15 mouse cellular contexts compared by ENCODE assay signal in genomic region chr9:71365177-71365738, GRCm38 (mm10).
A peak's percentile ranks its signal among the peaks of the same experiment; 100 is the strongest.
DNase-seq lines count a peak whose midpoint lies in the region; ATAC-seq and TF ChIP-seq lines count a peak whose summit lies in the region.
"Had no signal": no experiment of that assay in that cellular context is flagged by ENCODE, and none has a peak within 500 bp of the region (broad histone marks: within the 10 kb centered on the region; RNA-seq: fewer than 3 reads in every experiment).

No protein-coding gene starts in this region.

- no peak overlapping the region for H3K4me2 ChIP-seq in heart, embryonic 11.5 days
- no peak overlapping the region for H3K4me2 ChIP-seq in lung, embryonic 14.5 days
- H3K4me2 ChIP-seq in forebrain, embryonic 11.5 days (ENCODE audit: low read depth, low read length, severe bottlenecking) = no peak overlapping the region
- H3K4me2 ChIP-seq: liver, embryonic 15.5 days had no signal

- peaks cover 3% of the 10 kb centered on the region; the same call in 1 of the 2 replicates for H3K4me1 ChIP-seq in heart, embryonic 11.5 days (ENCODE audit: control insufficient read depth, insufficient read depth, low read length)
- H3K4me1 ChIP-seq in lung, embryonic 14.5 days (ENCODE audit: insufficient read depth) = no peaks in the 10 kb centered on the region
- no peaks in the 10 kb centered on the region for H3K4me1 ChIP-seq in forebrain, embryonic 11.5 days (replicated peaks; ENCODE audit: control insufficient read depth, insufficient read depth, low read length)
- H3K4me1 ChIP-seq: liver, embryonic 15.5 days had no signal

- ATAC-seq in heart, embryonic 11.5 days (replicated peaks; ENCODE audit: insufficient number of reproducible peaks, low FRiP score, low TSS enrichment) = no peak
- no peak for ATAC-seq in lung, embryonic 14.5 days (ENCODE audit: insufficient read depth)
- no peak for ATAC-seq in forebrain, embryonic 11.5 days (replicated peaks; ENCODE audit: low FRiP score)

- no peak overlapping the region for H3K27ac ChIP-seq in heart, embryonic 11.5 days (ENCODE audit: low read depth, low read length)
- no peak overlapping the region for H3K27ac ChIP-seq in lung, embryonic 14.5 days (ENCODE audit: low read depth)
- no peak overlapping the region for H3K27ac ChIP-seq in forebrain, embryonic 11.5 days (ENCODE audit: low read depth, low read length)
- H3K27ac ChIP-seq: forebrain, embryonic 10.5 days; liver, embryonic 15.5 days; macrophage had no signal

- H3K27me3 ChIP-seq in heart, embryonic 11.5 days (ENCODE audit: control insufficient read depth, insufficient read depth, low read length) = no peaks in the 10 kb centered on the region
- H3K27me3 ChIP-seq in lung, embryonic 14.5 days (ENCODE audit: insufficient read depth, low read length) = no peaks in the 10 kb centered on the region
- H3K27me3 ChIP-seq in forebrain, embryonic 11.5 days (ENCODE audit: control insufficient read depth, insufficient read depth, low read length) = no peaks in the 10 kb centered on the region
- H3K27me3 ChIP-seq: liver, embryonic 15.5 days had no signal

- H3K9ac ChIP-seq in heart, embryonic 11.5 days (ENCODE audit: low read depth, low read length) = no peak overlapping the region
- H3K9ac ChIP-seq in lung, embryonic 14.5 days = no peak overlapping the region
- H3K9ac ChIP-seq in forebrain, embryonic 11.5 days (ENCODE audit: low read length) = no peak overlapping the region
- H3K9ac ChIP-seq: liver, embryonic 15.5 days had no signal

- H3K36me3 ChIP-seq in heart, embryonic 11.5 days (ENCODE audit: control insufficient read depth, insufficient read depth, low read length) = no peaks in the 10 kb centered on the region
- no peaks in the 10 kb centered on the region for H3K36me3 ChIP-seq in lung, embryonic 14.5 days (ENCODE audit: insufficient read depth)
- no peaks in the 10 kb centered on the region for H3K36me3 ChIP-seq in forebrain, embryonic 11.5 days (ENCODE audit: control insufficient read depth, insufficient read depth, low read length)
- H3K36me3 ChIP-seq: forebrain, embryonic 10.5 days; liver, embryonic 15.5 days had no signal

- TF ChIP-seq CTCF in lung, embryonic 14.5 days (IDR thresholded peaks at IDR 0.05; ENCODE audit: low read depth) = no peak

- peak; percentile 77 for DNase-seq in heart, adult 11 months
- DNase-seq in lung, embryonic 14.5 days = peak; percentile 30
- no peak for DNase-seq in lung, adult 18-20 months
- DNase-seq in adrenal gland, postnatal 25 days = peak; percentile 5
- peak; percentile 20 for DNase-seq in mesoderm, embryonic 11.5 days (ENCODE audit: low read depth, low spot score)
- DNase-seq in urinary bladder, postnatal 4 days (ENCODE audit: low spot score in 2 of 2) = no peak
- no peak for DNase-seq in forebrain, embryonic 11.5 days (ENCODE audit: low spot score)
- DNase-seq: cerebellum, adult 18-20 months; heart, adult 18-20 months; heart, postnatal 14 days; right cerebral cortex, postnatal 4 days had no signal

- H3K4me3 ChIP-seq in heart, embryonic 11.5 days (ENCODE audit: low read depth, low read length) = no peak overlapping the region
- no peak overlapping the region for H3K4me3 ChIP-seq in lung, embryonic 14.5 days (ENCODE audit: low read depth, low read length)
- H3K4me3 ChIP-seq in forebrain, embryonic 11.5 days (ENCODE audit: low read depth, low read length) = no peak overlapping the region
- H3K4me3 ChIP-seq: forebrain, embryonic 10.5 days; liver, embryonic 15.5 days had no signal

- 66% methylated on average over 12 of the region's 12 CpGs for WGBS in heart, embryonic 11.5 days (ENCODE audit: insufficient replicate concordance)
- WGBS in lung, embryonic 14.5 days = 51% methylated on average over 12 of the region's 12 CpGs
- WGBS in forebrain, embryonic 11.5 days = 67% methylated on average over 12 of the region's 12 CpGs

- peaks cover 3% of the 10 kb centered on the region; the same call in 1 of the 2 replicates for H3K9me3 ChIP-seq in heart, embryonic 11.5 days (replicated peaks; ENCODE audit: control insufficient read depth, low read length)
- no peaks in the 10 kb centered on the region for H3K9me3 ChIP-seq in lung, embryonic 14.5 days (ENCODE audit: low read depth, low read length)
- H3K9me3 ChIP-seq in forebrain, embryonic 11.5 days (ENCODE audit: control insufficient read depth, low read length) = peaks cover 2% of the 10 kb centered on the region; the same call in 1 of the 2 replicates
- H3K9me3 ChIP-seq: liver, embryonic 15.5 days had no signal

Comparison
In these comparisons a context has a peak if more than half of its experiments do, and no peak if none do; other contexts are left out.
1. DNase-seq: peak in heart, adult 11 months (single experiment), lung, embryonic 14.5 days (single experiment), adrenal gland, postnatal 25 days (single experiment) and mesoderm, embryonic 11.5 days (single experiment); none in lung, adult 18-20 months (0 of 2), urinary bladder, postnatal 4 days (0 of 2) and forebrain, embryonic 11.5 days (single experiment).